Mouse (Mus musculus) adrenal gland, postnatal 14 days (tissue): ENCODE results near the gene Raly. TPM values are rescaled to one million over a fixed set of nuclear protein-coding genes. Genes with fewer than 3 reads are reported as not detected.
"Not testable (repeated sequence)": the region's sequence is repeated elsewhere in the genome, so short reads cannot be mapped to it uniquely, and the experiment has no call there.

Experiments
- DNase-seq: peaks from one replicate; pipeline ENCODE4 v3.0.0; 2021; ENCODE audit warnings: mixed read lengths
- total RNA-seq: library from RNA; stranded (reverse); gene quantifications from 2 replicates; pipeline ENCODE4 v1.2.3, GENCODE M21; 2021

Raly gene
- total RNA-seq, 1 experiment from 2014 or later = 194 TPM

DNA sequence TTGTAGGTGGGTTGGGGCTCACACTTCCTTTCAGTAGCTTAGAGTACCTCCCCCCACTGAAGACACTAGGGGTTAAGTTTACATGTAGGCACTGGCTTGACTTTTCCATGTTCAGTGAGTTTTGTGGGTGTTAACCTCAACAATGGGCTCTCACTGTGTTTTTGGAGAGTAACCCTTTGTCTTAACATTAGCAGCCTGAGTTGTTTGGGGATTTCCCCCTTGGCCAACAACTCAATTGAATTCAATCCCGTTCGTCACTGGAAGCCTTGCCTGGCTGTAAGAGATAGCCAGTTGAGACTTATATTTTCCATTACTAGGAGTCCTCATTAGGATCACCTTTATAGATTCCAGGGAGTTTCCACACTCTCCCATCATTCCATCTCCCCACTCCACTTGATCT lies 45.6 kb downstream of the Raly start:
- DNase-seq = no peak

DNA sequence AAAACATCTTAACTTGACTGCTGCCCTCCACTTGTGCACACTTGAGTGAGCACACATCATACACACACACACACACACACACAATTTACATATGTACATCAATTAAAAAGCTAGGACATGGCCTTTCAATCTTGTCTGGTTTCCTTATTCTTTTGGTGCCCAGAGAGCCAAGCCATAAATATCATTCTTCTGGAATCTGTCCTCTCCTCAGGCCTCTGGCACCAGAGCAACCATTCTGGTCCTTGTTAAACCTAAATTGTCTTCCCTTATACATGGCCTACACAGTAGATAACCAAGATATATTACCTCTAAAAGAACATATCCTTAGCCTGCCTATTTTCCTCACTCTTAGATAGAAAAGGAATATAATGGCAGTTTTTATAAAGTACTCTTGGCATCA lies 57.2 kb downstream of the Raly start:
- no peak for DNase-seq

DNA sequence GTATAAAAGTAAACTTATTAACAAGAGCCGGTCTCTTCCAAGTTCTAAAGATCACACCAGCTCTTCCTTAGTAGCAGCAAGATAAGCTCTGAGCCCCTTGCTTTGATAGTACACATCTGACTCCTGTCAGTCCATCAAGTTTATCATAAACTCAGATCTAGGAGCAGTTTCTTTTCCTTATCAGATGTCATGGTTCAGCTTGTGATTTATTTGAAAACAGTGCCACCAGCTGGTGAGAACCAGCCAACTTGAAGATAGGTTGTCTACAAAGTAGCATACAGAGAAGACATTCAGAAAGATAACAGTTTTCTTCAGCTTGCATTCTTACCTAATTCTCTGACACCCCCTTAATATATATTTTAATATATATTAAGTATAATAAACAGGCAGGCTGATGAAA lies 64.5 kb downstream of the Raly start:
- DNase-seq = peak; percentile 60

DNA sequence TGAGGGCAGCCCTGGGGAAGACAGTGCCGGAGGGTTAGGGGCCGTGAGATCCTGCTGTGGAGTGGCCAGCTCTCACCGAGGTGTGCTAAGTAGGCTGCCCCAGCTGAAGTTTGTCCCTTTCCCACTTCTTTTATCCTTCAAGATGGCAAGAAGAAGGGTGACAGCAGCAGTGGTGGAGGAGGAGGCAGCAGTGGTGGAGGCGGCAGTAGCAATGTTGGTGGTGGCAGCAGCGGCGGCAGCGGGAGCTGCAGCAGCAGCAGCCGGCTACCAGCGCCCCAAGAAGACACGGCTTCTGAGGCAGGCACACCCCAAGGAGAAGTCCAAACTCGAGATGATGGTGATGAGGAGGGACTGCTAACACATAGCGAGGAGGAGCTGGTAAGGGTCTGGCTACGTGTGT lies 72.8 kb downstream of the Raly start:
- no peak for DNase-seq

DNA sequence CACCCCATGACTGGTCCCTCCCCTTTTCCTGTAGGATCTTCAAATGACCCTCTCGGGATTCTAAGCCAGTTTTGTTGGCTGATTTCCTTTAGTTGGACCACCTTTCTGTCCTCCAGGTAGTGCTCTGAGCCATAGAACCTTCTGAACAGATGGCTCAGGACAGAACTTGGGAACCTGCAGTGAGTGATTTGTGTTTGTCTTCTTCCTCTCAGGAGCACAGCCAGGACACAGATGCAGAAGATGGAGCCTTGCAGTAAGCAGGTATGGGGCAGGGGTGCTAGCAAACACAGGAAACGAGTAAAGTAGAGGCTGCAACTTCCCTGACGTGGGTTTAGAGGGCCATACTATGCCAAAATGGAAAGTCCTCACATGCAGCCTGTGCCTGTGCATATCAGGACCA lies 74.8 kb downstream of the Raly start:
- no peak for DNase-seq

DNA sequence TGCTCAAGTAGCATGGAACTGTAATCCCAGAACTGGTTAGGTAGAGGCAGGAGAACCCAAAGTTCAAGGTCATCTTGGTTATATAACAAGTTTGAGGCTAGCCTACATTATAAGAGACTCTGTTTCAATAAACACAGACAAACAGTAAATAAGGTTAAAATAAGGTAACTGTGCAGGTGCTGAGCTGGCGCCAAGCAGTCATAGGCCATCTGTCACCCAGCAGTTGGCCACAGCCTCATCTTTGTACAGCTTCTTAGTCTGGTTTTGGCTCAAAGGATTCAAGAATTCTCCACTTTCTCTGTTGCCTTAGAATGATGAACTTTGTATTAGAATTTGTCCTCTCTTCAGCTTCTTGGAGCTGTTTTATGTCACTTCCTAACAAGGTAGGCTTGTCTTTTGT lies 77.2 kb downstream of the Raly start:
- no peak for DNase-seq

DNA sequence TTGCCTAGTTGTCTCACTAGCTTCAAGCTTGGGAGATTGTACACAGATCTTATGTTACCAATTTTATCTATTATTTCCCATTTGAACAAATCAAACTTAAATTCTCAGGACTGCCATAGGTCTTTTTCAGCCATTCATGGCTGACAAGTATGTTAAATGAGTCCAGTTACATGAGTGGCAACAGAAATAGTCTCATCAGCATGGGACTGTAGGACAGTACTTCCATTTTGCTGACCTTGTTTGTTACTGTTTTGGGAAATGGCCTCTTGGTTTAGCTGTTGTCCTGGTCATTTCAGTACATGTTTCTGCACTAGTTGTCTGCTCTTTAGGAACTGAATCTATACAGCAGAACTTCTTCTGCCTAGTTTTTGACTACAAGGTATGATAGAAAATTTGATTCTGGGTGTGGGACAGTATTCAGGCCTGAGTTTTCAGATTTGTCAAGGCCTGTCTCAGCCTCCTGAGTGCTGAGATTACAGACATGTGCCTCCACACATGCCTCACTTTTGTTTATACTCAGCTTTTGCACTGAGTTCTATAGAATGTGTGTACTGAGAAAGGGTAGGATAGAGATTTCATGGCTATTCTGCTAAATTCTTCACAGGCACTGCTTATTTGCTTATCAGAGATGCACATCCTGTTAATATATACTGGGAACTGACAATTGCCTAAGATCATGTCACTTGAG lies 79.2 kb downstream of the Raly start:
- no peak for DNase-seq

DNA sequence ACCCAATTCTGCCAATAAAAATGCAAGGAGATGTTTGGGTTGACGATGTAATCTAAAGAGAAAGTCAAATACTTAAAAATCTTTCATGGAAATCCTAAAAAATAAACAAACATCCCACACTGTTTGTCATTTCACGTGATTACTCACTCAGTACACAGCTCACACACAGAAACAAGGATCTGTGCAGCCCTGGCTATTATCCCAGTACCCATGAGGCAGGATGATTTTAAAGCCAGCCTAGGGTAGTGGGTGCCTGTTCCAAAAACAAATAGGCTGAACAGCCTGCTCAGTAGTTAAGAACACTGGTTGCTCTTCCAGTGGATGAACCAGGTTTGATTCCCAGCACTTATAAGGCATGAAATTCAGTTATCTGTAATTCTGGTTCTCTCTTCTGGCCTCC lies 85.7 kb downstream of the Raly start:
- DNase-seq = no peak

DNA sequence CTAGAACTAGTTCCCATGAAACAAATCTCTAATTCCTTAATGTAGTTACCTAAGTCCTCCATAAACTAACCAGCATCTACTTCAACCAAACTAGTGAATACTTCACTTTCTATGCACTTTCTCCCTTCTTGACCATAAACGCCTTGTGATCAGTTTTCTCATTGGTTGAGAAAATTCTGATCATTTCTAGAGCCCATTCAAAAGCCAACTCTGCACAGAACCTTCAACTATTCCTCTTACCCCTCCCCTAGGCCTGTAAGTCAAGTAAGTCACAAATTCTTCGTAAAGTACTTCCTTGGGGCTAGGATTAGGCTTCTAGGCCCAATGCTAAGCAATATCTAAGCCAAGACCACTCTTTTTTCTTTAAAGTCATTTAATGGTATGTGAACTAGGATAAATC lies 100.7 kb downstream of the Raly start:
- DNase-seq = no peak

DNA sequence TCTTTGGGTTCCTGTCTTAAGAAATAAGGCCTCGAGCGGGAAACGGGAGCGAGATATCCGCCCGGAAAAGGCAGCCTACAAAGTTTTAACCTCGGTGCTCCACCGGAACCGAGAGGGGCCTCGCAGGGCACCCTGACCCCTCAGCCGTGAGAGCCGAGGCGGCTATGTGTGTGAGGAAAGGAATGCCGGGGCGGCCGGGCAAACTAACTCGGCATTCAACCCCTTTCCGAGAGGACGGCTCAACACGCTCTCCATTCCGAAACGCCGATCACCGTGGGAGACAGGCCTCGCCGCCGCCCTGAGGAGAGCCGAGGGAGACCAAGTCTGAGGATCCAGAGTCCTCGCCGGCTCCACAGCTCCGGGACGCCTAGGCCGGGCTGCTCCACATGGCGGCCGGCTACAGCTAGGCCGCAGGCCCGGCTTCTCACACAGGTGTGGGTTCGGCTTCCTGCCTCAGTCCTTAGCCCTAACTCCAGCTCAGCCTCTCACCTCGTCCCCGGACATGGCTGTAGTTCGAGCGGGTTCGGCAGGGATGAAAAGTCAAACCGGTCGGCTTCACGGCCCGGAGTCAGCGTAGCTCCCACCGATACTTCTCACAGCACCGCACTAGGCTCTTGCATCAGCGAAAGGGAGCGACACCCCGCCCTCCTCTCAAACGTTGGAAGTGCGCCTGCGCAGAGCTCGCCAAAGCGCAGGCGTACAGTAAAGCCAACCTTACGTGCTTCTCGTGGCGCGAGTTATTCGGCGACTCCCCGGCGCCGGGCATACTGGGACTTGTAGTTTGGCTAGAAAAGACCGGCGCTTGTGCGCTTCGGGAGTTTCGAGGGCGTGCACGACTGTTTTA lies 101.5 kb downstream of the Raly start, which contains the start of gene Eif2s2:
TSS of gene Eif2s2 (minus strand) at position 735 of the 844 bp plus-strand sequence.
- peak; percentile 97 for DNase-seq

DNA sequence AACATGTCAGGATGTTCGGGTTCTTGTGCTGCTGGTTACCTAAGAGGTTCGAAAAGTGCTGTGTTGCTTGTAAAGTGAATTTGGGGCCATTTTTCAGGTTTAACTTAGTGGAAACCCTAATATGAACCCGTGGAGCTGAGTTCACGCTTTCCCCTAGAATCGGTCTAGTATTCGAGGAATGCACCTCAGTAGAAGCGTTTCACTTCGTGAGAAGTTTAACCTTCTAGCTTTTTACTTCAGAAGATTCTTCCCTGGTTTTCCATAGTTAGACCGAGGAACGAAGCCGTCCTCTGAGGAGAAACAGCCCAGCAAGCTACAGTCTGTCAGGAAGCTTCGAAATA lies 102.1 kb downstream of the Raly start:
- DNase-seq = no peak

DNA sequence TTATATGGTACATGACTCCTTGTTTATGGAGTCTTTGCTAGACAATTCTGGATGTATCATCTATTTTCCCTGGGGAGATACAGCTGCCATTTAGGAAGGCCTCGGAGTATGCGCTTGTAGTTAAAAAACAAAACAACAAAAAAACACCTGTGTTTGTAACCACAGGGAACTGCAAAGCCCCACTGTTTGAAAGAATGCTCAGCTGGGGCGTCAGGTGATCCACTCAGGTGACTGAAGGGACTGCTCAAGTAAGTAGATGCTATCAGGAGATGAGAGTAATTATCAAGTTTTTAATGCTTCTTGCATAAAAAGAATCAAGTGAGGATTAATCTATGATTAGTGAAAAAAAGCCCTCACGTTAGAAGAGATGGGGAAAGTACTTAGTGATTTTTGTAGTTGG lies 102.7 kb downstream of the Raly start:
- no peak for DNase-seq

DNA sequence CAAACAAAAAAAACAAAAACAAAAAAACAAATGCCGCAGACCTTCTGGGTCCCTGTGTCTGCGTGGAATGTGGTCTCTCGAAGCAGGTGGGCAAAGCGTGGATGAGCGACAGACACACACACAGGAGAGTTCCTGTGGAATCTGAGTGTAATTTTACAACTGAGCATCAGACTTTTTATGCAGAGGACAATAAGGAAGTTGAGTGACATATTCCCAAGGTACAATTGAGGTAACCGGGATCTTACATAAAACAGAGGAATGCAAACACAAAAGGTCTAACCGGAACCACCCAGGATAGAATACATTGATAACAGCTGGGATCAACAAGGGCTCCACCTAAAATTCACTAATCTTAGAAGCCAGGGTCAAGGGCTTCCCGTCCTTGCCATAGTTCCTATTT lies 108.1 kb downstream of the Raly start:
- not testable (repeated sequence) for DNase-seq

DNA sequence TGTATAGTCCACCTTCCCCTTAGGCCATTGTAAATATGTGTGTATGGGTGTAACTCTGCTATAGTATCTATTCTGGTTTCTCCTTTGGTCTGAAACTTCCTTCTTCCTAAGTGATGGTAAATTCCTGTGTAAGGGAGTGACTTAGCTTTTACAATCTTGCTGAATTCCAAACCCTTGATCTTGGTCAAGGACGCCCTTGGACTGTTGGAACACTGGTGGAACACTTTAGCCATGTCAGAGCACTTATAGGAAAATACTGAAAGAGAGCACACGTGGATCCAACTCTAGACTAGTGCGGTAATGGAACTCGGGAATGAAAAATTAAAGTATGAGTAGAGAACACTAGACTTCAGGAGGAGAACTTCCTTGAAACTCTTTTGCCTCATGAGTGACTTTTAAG lies 108.5 kb downstream of the Raly start:
- DNase-seq = not testable (repeated sequence)

DNA sequence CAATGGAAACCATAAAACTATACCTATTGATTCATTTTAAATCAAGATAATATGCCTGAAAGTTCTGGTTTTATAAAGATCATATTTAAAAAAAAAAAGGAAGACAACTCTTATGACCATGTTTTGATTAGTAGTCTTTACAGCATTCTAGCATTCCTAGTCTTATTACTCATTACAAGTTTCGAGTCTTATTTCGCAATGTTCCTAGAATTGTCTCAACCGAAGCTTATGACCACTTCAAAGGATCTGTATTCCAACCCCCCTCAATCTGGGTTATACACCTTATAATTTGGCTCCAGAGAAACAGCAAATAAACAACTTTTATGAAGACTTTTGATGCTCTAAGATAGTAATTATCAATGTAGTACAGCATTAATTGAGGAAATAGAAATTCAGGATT lies 111.2 kb downstream of the Raly start:
- no peak for DNase-seq

DNA sequence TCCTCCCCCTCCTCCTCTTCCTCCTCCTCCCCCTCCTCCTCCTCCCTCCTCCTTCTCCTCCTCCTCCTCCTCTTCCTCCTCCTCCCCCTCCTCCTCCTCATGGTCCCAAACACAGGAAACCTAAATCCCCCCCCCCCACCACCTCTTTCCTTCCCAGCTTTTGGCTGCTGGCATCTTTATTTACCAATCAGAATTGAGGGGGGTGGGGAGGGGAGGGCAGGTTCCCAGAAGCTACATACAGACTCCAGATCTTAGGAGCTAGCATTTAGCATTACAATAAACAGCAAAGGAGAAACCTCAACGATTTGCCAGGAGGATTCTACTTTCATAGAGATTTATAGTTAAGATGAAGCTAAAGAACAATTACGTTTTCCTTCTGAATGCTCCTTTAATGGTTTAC lies 114.9 kb downstream of the Raly start:
- no peak for DNase-seq

DNA sequence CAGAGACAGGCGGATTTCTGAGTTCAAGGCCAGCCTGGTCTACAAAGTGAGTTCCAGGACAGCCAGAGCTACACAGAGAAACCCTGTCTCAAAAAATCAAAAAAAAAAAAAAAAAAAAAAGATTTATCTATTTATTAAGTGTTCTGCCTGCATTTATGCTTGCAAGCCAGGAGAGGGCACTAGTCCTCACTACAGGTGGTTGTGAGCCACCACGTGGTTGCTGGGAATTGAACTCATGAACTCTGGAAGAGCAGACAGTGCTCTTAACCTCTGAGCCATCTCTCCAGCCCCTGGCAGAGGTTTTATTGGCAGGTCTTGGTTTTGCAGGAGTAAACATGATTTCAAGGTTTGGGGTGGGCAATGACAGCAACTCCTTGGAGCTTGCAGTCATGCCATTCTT lies 117.3 kb downstream of the Raly start:
- DNase-seq = not testable (repeated sequence)

DNA sequence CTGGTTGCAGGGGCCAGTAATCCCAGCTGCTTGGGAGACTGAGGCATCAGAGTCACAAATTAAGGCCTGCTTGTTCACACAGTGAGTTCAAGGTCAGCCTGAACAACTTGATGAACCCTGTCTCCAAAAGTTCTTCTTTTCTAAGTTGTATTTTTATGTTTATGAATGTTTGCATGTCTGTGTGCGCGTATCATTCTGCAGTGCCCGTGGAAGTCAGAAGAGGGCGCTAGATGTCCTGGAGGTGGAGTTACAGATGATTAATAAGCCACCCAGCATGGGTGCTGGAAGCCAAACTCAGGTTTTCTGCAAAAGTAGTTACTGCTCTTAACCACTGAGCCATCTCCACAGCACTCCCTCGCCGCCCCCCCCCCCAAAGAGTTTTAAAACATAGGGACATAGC lies 118.9 kb downstream of the Raly start:
- no peak for DNase-seq

DNA sequence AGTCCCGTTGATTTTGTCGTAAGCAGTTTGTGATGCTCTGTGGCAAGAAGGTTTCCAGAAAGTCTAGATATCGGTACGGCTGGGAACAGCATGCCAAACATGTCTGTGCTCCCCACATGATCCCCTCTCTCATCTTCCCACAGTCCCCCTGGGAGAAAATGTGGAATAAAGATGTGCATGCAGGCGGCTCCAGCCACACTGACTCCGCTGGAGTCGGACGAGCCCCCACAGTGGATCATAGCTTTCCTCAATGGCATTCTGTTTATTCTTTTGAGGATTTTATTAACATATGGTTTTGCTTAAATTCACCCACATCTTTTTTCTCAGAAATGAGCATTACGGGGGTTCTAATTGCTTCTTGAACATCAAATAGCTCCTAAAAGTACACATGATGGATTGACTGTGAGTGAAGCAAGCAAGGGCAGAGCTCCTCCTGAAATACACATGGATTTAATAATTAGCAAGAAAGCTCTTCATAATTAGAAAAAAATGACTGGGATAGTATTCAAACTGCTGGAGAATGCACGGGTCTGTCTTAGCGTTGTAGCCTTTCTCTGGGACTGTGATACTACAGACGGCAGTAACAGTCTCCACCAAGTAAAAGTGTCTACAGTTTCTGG lies 125.1 kb downstream of the Raly start:
- no peak for DNase-seq

DNA sequence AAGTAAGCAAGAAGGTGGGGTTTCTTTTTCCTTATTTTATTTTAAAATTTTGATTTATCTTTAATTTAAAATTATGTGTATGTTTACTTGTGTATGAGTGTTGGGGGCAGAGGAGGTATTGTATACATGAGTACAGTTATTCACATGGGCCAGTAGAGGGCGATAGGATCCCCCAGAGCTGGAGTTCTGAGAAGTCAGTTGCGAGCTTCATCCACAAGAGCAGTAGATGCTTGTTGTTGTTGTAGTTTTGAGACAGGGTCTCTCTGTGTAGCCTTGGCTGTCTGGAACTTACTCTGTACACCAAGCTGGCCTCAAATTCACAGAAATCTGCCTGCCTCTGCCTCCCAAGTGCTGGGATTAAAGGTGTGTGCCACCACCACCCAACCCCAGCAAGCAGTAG lies 125.7 kb downstream of the Raly start:
- DNase-seq = peak; percentile 43
